In the genomic region with DNA sequence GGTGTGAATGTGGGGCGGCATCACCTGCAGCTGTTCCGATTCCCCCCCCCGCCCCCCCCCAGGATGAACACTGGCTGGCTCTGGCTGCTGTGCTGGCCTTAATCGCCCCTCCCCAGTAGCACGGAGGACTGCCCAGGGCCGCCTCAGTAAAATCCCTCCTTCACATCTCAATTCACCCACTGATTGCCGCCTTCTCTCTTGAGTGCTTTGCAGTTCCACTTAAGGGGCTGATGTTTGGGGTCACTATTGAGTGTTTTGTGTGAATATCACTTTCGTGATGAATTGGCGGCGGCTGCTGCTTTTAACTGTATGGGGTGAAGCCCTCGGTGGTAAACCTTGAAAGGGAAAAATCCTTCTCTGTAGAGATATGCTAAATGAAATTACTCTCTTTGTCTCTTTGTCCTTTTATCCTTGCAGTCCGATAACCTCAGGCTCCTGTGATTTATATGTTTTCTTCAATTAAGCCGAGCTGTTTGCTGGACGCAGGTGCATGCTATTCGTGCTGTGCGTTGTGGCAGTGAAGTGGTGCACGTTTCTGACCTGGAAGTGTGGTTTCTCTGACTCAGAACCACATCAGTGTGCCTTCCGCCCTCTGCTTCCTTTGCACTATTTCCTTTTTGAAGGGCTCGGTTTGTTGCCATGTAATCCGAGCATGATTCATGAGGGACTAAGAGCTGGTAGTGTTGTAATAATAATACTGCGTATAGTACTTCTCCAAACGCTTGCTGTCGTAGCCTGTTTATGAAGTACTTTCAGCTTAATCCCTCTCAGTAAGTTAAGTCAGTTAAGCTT, we compare ENCODE assay signal across 8 mouse cellular contexts. TPM values are rescaled to one million over a fixed set of nuclear protein-coding genes. Genes with fewer than 3 reads are reported as not detected.
DNase-seq lines count a peak whose midpoint lies in the region; ATAC-seq and TF ChIP-seq lines count a peak whose summit lies in the region.

No protein-coding gene starts in this region.

- ATAC-seq in intestine, embryonic 14.5 days (replicated peaks; ENCODE audit: low FRiP score, low TSS enrichment, low read depth), result no peak
- ATAC-seq in neural tube, embryonic 13.5 days (ENCODE audit: low read depth), result peak; percentile 85

- H3K4me2 ChIP-seq in intestine, embryonic 14.5 days (ENCODE audit: low read length), result peak overlapping the region; percentile 7
- peak overlapping the region; percentile 39 for H3K4me2 ChIP-seq in neural tube, embryonic 13.5 days

- peaks cover 17% of the 10 kb centered on the region; the same call in 1 of the 2 replicates for H3K36me3 ChIP-seq in intestine, embryonic 14.5 days (ENCODE audit: control insufficient read depth, insufficient read depth, low read length)
- H3K36me3 ChIP-seq in neural tube, embryonic 13.5 days, result peaks cover 20% of the 10 kb centered on the region

- H3K27me3 ChIP-seq in intestine, embryonic 14.5 days (replicated peaks; ENCODE audit: control insufficient read depth, insufficient read depth, low read length), result no peaks in the 10 kb centered on the region
- no peaks in the 10 kb centered on the region for H3K27me3 ChIP-seq in neural tube, embryonic 13.5 days

- H3K9ac ChIP-seq in intestine, embryonic 14.5 days (ENCODE audit: low read length), result no peak overlapping the region
- H3K9ac ChIP-seq in neural tube, embryonic 13.5 days, result peak overlapping the region; percentile 50; the same call in 1 of the 2 replicates

- 40% methylated on average over 23 of the region's 23 CpGs for WGBS in intestine, embryonic 14.5 days
- WGBS in lung, adult 2 months, result 9% methylated on average over 23 of the region's 23 CpGs
- 8% methylated on average over 23 of the region's 23 CpGs for WGBS in neural tube, embryonic 13.5 days

- H3K4me3 ChIP-seq in intestine, embryonic 14.5 days (ENCODE audit: low read depth, low read length), result no peak overlapping the region
- peak overlapping the region; percentile 52 for H3K4me3 ChIP-seq in lung, adult 2 months (replicated peaks; ENCODE audit: extremely low read depth, low read depth, low read length)
- no peak overlapping the region for H3K4me3 ChIP-seq in neural tube, embryonic 13.5 days

- no peak for TF ChIP-seq POLR2A in lung, adult 2 months (IDR thresholded peaks at IDR 0.05; ENCODE audit: borderline replicate concordance, extremely low read depth, low read depth, low read length)

- DNase-seq in 416B (ENCODE audit: low read depth), result peak; percentile 97
- DNase-seq in adrenal gland, postnatal 10 days, result peak; percentile 59
- peak; percentile 6 for DNase-seq in gastrocnemius, postnatal 10 days
- DNase-seq in intestine, embryonic 14.5 days (ENCODE audit: low spot score), result no peak
- DNase-seq in lung, adult 2 months, result no peak
- DNase-seq in cerebellum, postnatal 36 days, result no peak
- DNase-seq in cerebellum, postnatal 14 days, result no peak

- H3K9me3 ChIP-seq in intestine, embryonic 14.5 days (ENCODE audit: control insufficient read depth, low read length), result no peaks in the 10 kb centered on the region
- H3K9me3 ChIP-seq in neural tube, embryonic 13.5 days, result no peaks in the 10 kb centered on the region

- no peak for TF ChIP-seq CTCF in lung, adult 2 months (IDR thresholded peaks at IDR 0.05; ENCODE audit: insufficient read depth, low read length)

- no peak overlapping the region for H3K27ac ChIP-seq in intestine, embryonic 14.5 days (ENCODE audit: low read depth)
- peak overlapping the region; percentile 81 for H3K27ac ChIP-seq in neural tube, embryonic 13.5 days (replicated peaks)

- peaks cover 23% of the 10 kb centered on the region; the same call in 1 of the 2 replicates for H3K4me1 ChIP-seq in intestine, embryonic 14.5 days (replicated peaks; ENCODE audit: control insufficient read depth, insufficient read depth, low read length)
- peaks cover 35% of the 10 kb centered on the region for H3K4me1 ChIP-seq in lung, adult 2 months (ENCODE audit: control insufficient read depth, insufficient read depth, low read length)
- peaks cover 51% of the 10 kb centered on the region for H3K4me1 ChIP-seq in neural tube, embryonic 13.5 days (replicated peaks)

RNA-seq across cellular contexts. Expression of a gene that starts 46.6 kb away (rescaled TPM):
- 10 to 100 TPM; 33.0 to 46.5 TPM for total RNA-seq in adrenal gland, postnatal 10 days (2021)
- total RNA-seq in gastrocnemius, postnatal 10 days (2021), result 10 to 100 TPM; 24.1 to 30.4 TPM
- 52.2 and 59.9 TPM in 2 replicates for polyA plus RNA-seq in intestine, embryonic 14.5 days (2014; fragmentation: Nextera tagmentation; extraction: Ambion mirVana)
- polyA plus RNA-seq in lung, adult 2 months (2012; rRNA removed), result 20.7 and 29.4 TPM in 2 replicates
- 80.4 and 85.6 TPM in 2 replicates for polyA plus RNA-seq in neural tube, embryonic 13.5 days (2015; fragmentation: Nextera tagmentation; extraction: Ambion mirVana)

RNA-seq across cellular contexts. Expression of a gene that starts 47.2 kb away (rescaled TPM):
- total RNA-seq in adrenal gland, postnatal 10 days (2021), result 10 to 100 TPM; 37.0 to 46.9 TPM
- 10 to 100 TPM; 18.7 to 26.5 TPM for total RNA-seq in gastrocnemius, postnatal 10 days (2021)
- polyA plus RNA-seq in intestine, embryonic 14.5 days (2014; fragmentation: Nextera tagmentation; extraction: Ambion mirVana), result 14.4 and 15.8 TPM in 2 replicates
- 16.3 and 22.4 TPM in 2 replicates for polyA plus RNA-seq in lung, adult 2 months (2012; rRNA removed)
- polyA plus RNA-seq in neural tube, embryonic 13.5 days (2015; fragmentation: Nextera tagmentation; extraction: Ambion mirVana), result 6.9 and 7.0 TPM in 2 replicates

Comparison
In these comparisons a context has a peak if more than half of its experiments do, and no peak if none do; other contexts are left out.
1. DNase-seq: peak in 416B (single experiment), adrenal gland, postnatal 10 days (single experiment) and gastrocnemius, postnatal 10 days (single experiment); none in intestine, embryonic 14.5 days (single experiment), lung, adult 2 months (single experiment), cerebellum, postnatal 36 days (0 of 2) and cerebellum, postnatal 14 days (0 of 2).